Mouse (Mus musculus) ZHBTc4 (cell line): Measurements from ENCODE around the gene Aco1.

Experiments
- DNase-seq: peaks from one replicate; pipeline ENCODE4 v3.0.0-alpha.2; 2011; ENCODE audit warnings: low read depth, low spot score

Gene Aco1

DNA sequence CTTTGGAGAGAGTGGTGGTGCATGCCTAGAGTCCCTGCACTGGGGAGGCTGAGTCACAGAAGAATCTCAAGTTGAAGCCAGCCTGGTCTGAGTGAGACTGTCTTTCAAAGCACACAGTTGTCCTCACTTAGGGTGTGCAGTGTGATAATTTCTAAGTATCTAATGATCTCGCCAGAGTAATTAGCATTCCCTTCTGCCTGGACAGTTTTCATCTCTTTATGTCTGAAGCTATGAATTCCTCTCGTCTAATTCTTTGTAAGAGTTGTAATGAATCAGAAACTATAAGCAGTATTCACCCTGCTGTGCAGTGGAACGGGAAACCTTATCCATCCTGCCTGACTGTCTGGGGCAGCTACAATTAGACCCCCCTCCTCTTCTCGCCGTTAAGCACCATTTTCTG, 64.8 kb downstream of the Aco1 start:
- DNase-seq: no peak

DNA sequence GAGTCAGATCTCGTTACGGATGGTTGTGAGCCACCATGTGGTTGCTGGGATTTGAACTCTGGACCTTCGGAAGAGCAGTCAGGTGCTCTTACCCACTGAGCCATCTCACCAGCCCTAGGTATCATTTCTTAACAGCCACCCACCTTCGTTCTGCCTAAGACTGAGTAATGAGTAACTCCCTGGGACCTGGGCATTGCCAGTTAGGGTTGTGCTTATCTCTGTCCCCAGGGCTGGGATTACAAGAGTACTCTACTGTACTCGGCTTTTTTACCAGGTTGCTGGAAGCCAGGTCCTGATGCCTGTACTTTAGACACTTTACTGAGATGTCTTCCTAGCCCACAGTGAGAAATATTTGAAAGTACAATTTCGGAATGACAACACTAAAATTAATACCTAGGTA, 69.3 kb downstream of the Aco1 start:
- DNase-seq: no peak

DNA sequence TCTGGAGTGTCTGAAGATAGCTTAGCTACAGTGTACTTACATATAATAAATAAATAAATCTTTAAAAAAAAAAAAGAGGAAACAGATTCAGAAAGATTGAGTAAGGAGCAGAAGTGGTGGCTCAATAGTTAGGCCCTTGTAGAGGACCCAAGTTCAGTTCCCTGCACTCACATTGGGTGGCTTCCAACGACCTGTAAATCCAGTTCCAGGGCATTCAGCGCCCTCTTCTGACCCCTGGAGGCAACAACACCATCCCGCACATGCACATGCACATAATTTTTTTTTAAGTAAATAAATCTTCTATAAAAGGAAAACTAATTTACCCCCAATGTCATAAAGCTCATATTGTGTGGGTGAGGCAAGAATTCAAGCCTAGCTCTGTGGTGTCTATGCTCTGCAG, 75.0 kb downstream of the Aco1 start:
- peak; percentile 63 for DNase-seq

DNA sequence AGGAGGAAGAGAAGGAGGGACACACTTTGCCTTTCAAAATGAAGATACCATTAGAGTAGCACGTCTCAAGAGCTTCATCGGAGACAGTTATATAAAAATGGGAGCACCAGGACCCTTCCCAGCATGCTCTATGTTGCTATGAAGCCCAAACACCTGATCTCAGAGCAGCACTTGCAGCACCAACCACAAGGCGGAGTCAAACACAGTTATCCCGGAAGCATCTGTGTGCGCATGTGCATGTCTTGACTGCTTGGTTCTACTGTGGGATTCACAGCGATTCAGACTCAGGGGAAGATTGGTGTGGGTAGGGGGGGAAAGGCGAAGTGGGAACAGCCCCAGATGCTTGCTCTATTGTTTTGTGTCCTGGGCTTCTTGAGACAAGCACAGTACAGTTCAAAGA, 75.5 kb downstream of the Aco1 start:
- DNase-seq: peak; percentile 94

DNA sequence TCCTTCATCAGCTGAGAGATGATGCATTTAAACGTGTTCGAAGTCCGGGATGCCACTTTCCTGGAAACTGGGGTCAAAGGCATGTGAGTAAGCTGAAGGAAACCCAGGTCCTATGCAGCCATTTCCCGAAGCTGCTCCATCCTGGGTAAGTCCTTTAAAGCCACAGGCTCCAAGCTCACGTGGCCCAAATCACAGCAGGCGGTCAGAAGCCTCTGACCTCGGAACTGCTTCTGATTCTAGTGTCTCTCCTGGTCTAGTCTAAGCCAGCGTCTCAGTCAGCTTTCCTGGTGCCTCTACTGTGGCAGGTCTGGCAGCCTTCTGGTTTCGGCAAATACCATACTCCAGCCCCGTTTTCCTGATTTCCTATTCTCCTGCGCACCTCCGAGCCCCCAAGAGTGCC, 77.6 kb downstream of the Aco1 start:
- peak; percentile 94 for DNase-seq

DNA sequence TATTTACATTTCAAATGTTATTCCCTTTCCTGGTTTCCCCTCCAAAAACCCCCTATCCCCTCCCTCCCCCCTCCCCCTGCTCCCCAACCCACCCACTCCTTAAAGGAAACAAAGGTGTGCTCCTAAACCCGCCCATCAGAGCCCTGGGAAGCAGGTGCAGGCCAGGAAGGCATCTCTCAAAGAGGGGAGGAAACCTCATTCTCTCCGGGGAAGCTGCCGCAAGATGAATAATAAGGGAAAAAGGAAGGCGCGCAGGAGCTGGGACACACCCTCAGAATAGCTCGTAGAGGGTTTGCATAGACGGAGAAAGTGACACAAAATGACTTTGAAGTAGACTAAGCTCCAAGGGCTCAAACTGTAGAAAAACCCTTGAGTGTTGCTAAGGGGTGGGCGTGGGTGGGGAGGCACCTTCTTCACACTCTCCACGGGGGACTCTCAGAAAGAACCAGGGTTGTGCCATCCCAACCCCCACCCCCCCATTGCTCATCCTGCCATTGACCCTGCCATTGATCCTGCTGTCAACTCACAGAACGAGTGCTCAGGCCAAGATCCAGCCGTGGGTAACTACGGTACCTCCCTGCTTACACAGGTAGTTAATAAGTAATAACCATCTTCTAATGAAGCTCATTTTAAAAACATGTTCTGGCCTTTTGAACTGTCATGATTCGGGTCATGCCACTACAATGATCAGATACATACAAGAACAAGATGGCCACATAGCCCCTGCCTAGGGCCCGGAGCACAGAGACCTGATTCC, 78.3 kb downstream of the Aco1 start:
- peak; percentile 91 for DNase-seq

DNA sequence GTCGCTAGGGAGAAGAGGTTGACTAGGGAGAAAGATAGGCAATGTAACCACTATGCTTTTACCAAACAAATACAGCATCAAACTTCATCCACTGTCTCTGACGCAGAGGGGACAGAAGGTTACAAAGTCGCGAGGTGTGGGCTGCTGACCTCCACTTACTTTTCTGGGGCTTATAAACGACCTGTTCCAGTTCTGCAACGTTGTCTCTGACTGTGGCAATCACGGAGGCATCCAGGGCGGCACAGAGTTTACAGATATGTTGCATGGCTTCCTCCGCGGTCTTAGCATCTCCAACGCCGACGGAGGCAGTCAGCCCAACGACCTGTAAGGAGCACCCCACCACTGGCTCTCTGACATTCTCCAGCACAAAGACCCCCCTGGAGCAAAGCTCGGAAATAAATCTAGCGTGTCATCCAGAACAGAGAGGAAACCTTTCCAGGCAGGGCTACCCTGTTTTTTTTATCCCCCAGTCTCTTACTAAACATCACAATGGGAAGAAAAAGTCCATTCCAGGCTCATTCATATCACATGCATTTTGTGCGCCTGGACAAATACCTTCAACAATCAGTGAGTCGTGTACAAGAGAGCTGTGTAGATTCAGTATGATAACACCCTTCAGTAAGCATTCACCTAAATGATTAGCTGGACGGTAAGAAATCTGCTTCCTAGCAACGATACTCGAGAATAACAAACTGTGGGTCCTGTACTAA, 79.2 kb downstream of the Aco1 start:
- no peak for DNase-seq

DNA sequence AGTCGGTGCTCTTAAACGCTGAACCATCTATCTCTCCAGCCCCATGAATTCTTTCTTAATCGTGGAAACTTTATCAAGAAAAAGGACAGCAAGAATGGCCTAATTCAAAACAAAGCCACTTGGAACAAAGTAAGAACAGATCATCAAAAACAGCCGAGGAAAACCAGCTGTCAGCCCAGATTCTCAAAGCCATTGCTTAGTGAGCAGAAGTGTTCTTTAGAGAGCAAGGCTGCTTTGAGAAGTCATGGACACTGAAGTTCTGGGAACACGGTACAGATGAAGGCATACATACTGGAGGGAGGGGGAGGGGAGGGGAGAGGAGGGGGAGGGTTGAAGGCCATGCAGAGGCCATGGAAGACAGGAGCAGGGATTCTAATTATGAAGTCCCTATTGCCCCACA, 83.2 kb downstream of the Aco1 start:
- no peak for DNase-seq

DNA sequence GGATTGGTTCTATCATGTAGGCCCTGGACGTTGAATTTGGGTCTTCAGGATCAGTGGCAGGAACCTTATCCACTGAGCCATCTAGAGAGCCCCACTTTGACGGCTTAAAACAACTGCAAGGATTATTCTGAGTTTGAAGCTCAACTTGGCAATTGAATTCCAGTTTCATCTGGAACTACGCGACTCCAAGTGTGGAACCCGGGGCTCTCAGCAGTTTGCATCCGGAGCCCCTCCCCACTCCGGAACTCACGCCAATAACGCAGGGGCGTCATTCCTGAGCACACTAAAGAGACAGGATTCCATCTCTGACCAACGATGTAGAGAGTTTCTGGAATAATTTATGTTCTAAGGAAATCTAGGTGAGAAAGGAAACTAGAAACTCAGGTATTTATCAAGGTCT, 84.2 kb downstream of the Aco1 start:
- peak; percentile 78 for DNase-seq

DNA sequence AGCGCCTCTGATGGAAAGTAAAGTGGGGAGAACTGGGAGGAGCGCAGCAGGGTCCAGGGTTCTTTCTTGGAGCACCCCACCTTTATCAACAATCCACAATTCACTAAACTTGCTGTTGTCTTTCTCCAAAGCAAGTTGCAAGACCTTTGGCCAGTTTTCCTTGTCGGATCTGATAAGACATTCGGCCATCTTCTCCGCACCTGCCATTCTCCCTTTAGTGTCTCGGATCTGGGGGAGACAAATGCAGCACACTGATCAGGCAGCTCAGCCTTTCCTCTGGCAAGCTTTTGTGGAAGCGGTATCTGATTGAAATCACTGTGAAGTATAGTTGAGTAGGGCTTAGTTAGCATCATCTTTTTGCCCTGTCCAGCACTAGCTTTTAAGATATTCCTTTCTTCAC, 85.0 kb downstream of the Aco1 start:
- no peak for DNase-seq

DNA sequence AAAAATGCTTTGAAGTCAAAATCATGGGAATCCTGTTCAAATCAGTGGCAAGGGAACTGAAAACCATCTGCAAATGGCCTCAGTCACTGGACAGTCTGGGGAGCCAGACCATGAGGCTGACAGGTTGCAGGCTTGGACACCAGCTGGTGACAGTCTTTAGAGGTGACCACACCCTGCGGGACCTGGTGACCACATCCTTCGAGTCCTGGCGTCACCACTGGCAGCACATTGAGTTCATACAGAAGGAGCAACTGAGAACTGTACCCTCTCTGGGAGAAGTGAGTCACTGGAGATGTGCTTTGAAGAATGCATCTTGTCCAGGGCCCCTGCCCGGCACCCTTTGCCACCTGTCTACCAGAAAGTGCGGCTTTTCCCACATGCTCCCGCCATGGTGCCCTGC, 86.8 kb downstream of the Aco1 start:
- no peak for DNase-seq

DNA sequence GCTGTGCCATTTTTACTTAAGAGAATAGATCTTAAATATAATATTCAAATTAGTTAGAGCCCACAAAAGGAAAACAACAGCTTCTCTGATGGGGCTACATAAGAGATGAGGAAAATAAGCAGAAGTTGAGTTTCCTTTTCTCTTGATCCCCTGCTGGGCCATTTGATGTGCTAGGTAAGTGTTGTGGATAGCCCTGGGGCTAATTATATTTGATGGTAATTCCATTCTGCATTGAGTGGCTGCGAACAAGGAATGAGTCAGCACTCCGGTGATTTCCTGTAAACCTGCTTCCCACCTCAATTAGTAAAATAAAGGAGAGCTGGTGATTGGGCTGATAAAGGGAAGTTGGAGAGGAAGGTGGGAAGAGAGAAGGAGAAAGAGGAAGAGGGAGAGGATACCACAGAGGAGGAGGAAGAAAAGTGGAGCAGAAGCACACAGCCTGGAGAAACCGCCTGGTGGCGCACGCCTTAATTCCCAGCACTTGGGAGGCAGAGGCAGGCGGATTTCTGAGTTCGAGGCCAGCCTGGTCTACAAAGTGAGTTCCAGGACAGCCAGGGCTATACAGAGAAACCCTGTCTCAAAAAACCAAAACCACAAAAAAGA, 90.3 kb downstream of the Aco1 start:
- peak; percentile 79 for DNase-seq

DNA sequence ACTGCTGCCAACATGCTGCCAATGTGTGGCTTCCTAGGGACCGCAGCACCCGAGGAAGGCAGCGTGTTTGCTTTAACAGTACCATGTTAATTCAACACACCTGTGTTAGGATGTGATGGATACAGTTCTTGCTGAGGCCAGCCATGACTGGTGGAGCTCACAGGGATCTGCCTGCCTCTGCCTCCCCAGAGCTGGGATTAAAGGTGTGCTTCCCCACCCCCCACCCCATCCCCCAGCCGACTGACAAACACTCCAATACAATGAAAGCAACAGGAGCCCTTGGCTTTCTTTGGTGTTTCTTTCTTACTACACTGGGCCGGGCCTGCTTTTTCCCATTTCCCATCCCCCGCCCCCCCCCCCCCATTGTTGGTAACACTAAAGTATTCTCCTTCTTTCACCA, 91.4 kb downstream of the Aco1 start:
- DNase-seq: peak; percentile 52

DNA sequence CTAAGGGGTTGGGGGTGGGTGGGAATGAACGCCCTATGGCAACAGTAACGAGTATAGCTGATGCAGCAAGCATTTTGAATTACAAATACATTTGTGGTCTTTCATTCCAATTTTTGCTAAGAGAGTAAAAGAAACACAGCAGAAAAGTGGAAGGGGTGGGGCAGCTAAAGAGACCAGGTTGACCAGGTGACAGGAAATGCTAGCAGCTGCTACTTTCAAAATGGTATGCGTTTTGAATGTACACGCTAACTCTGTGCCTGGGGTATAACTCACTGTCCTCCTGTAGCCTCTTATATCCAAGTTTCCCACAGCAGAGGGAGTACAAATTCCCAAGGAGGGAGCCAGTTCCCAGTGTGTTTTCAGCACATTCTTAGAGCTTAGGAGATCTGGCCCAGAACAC, 93.9 kb downstream of the Aco1 start:
- DNase-seq: no peak

DNA sequence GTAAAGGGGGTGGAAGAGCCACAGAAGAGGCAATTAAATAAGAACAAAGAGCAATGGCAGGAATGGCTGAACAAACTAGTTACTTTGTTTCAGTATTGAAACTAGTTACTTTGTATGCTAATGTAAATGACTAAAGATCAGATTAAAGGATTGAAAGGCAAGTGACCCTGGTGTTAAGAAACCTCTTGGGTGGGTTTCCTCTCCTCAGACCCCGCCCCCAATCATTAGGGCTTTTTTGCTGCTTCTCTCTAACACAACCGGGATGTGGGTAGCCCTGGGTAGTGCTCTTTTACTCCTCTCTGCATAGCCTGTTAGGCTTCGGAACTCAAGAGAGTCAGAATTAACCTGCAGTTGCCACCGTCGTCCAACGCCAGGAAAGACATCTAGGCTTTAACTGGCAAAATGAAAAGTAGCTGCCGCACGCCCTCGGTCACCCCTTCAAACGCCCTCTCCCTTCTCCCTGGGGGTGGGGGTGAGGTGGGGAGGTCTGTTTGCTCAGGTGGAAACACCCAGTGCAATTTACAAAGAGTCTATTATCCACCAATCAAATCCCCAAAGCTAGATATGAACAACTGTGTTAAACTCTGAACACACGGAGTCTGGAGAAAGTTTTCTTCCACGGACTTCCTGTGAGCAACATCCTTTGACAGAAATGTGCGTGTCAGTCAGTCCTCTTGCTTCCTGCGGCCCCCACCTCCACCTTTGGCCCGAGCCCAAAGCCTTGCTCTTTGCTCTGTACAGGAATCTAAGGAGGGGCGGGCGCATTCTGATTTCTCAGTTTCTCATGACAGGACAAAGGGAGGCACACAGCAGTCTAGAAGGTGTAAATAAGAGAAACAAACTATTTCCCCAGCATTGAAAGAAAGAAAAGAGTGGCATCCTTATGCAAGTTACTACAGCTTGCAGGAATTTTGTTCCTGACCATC, 95.9 kb downstream of the Aco1 start:
- peak; percentile 74 for DNase-seq

DNA sequence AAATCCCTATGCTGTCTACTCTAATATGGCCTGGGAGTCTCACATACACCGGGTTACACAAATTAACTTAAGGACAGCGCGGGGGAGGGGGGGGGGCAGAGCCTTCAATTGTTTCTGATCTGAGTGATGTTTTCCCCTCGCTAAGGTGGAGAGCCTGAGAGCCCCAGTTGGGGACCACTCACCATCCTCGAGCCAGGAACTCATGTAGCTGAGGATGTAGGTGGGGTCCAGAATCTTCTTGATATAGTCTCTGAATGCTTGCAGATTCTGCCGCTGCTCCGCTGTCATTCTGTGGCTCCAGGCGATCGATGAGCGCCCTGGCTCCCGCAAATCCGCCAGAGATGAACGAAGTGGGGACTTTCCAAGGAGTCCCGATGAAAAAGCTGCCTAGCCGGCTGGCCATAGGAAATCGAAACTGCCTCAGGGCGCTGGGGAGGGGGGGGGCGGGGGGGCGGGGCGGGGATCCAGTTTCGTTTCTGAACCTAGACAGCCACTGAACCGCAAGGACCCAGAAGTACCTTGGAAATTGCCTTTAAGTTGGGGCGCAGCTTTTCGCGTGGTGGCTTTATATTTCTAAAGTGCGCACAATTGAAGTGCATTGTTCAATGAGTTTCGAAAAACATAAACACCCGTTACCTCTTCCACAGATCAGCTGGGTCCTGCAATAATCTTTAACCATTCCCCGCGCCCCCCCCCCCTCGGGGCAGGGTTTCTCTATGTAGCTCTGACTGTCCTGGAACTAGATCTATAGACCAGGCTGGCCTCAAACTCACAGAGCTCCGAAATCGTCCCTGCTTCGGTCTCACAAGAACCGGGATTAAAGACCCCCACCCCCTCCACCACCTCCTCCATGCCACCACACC, 96.8 kb downstream of the Aco1 start, which contains the start of gene Ddx58:
Gene Ddx58 (minus strand): TSS at position 420 of the 863 bp plus-strand sequence.
- DNase-seq: peak; percentile 40

DNA sequence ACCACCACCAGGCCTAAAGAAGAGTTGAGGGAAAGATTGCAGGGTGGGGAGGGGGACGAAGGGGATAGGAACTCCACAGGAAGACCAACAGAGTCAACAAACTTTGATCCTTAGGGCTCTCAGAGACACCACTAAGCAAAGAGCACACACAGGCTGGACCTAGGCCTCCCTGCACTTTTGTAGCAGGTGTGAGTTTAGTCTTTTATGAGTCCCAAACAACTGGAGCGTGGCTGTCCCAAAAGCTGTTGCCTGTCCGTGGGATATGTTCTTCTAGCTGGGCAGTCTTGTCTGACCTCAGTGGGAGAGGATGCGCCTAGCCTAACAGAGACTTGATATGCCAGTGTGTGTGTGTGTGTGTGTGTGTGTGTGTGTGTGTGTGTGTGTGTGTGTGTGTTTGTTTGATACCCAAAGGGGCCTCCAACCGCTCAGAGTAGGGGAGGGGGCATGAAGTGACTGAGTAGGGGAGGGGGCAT, 97.4 kb downstream of the Aco1 start:
- peak; percentile 11 for DNase-seq

DNA sequence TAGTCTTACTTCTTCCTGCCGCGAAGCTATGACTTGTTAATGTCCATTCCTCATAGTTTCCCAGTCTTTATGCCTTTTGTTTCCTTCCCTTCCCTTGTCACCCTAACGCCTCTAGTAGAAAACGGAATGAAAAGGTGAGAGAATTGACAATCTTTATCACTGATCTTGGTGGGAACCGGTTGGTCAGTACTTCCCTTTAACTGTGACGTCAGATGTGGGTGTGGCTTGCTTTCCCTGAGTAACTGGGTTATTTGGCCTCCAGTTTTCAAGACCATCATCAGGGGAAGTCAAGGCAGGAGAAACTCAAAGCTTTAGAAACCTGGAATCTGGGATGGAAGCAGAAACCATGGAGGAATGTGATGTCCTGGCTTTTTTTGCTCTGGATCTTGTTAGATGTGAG, 99.0 kb downstream of the Aco1 start:
- peak; percentile 50 for DNase-seq

DNA sequence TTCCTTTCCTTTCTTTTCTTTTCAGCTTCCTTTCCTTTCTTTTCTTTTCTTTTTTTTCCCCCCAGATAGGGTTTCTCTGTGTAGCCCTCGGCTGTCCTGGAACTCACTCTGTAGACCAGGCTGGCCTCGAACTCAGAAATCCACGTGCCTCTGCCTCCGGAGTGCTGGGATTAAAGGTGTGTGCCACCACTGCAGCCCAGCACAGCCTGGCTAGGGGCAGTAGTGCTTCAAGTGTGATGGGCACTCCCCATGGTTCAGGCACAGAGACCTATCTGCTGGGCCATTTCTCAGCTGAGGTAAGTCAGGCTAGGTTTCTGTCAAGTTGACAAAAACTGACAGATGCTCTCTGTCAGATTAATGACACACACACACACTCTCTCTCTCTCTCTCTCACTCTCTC, 100.1 kb downstream of the Aco1 start:
- no peak for DNase-seq

DNA sequence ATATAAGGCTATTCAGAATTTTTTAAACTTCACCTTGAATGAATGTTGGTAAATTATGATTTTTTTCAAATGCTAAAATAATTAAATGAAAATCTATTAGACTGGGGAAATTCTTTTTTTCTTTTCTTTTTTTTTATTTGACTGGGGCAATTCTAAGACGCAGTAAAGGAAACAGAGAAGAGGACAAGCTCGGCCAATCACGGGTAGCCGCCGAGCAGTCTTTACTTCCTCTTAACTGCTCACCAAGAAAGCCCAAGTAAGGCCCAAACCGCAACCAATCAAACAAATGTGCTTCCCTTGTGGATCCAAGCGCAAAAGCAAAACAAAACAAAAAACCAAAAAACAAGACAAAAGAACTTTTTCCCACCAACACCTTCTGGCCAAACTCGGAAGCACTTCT, 101.2 kb downstream of the Aco1 start:
- DNase-seq: peak; percentile 33
